Mouse (Mus musculus) 3T3-L1 (cell line): ENCODE measurements around the gene AW549877.

Experiments
- DNase-seq: peaks from one replicate; pipeline ENCODE4 v3.0.0-alpha.2; 2015; ENCODE audit warnings: low read depth, low spot score

AW549877 gene

DNA sequence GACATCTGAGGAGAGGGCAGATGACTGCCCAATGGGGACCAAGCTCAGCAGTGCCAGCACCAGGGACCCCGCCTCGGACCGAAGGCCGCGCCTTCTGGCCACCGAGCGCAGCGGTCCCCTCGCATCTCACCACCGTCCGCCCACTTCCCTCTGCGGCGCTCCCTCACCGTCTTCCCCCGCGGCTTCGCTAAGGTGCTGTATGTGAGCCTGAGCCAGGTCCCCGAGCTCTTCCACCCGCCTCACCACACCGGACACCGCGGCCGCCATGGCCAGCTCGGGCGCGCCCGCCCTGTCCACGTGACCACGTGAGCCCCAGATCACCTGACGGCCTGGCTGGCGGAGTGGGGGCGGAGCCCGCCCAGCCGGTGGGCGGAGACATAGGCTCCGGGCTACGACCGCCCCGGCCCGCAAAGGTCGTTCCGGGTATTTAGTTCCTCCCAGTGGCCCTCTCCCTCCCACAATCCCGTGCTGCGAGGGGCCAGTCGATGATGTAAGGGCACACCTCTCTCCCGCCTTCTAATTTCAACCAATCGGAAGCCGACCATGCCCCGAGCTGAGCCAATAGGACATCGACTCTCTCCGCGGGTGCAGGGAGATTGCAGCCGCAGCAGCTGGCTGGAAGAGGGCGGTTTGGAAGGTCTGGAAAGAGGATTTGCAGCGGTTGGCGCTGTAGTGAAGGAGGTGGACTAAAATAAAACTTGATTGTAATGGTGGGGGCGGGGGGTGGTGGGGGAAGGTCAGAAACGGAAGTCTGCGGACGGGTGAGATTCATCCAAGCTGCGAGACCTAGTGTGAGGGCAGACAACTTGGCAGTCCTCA lies at the start of gene AW549877:
Gene AW549877, minus strand, starts transcription at position 297 of the 819 bp plus-strand sequence.
- peak; percentile 100 for DNase-seq

DNA sequence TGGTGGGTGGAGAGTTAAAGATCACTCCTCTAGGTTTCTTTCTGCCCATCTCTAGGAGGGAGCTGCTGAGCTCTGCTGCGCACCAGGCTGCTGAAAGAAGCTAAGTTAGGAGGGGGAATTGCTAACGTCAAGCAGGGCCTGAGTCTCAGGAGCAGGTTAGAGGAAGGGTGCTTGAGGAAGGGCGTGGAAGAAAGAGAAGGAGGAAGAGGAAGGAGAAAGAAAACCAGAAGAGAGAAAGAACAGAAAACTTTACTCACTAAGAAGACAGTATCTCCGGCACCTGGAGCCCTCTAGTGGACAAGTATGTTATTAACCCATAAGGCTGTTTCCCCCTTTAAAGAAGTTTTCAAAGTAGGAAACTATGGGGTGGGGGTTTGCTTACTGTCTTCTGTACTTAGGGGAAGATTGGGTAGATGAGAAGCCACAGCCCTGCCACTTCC lies 47.5 kb upstream of the AW549877 start:
- peak; percentile 75 for DNase-seq

DNA sequence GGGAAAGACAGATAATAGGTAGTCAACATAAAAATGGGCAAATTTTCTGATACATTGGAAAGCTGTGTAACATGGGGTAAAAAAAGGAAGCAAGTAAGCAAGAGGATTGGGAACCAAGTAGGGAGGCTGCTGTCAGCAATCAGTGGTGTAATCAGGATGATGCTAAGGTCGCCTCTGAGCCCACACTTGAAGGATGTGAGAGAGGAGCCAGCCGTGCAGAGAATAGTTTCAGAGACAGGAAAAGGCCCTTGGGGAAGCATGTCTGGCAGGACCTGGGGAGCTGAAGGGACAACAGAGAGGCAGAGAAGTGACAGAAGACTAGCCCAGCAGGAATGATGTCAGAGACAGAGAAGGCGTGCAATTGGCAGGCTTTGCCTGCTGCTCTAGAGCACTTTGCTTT lies 46.9 kb upstream of the AW549877 start:
- DNase-seq = no peak

DNA sequence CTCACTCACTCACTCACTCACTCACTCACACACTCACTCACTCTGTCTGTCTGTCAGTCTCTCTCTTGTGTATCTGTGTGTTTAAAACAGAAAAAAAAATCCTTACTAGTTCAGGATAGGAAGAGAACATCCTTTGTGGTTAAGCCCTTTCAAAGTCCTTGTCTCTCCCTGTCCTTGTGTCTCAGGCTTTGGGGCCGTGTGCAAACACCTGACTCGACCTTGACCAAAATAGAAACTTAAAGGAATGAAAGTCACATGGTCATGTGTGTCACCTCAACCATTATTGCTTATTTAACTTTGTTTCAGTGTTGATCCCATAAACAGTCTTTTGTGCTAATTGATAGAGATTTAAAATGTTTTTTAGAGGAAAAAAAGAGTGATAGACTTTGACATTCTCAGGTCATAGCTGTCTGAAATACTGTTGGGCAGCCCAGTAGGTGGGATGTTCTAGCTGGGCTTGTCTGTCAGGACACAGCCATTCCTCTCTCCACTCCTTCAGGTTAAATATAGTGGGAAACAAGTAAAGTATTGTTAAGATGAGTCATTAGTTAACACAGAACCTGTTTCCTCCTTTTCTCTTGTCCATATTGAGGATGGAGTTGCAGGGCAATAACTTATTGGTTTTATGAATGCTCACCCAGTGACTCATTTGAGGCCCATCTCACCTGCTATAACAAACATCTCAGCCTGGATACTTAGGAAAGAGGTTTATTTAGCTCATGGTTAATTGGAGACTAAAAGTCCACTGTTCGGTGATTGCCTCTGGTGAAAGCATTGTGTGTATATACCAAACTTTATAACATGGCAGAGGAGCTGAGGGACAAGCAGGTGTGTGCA lies 37.8 kb upstream of the AW549877 start:
- DNase-seq = no peak

GRCm38 (mm10) chr15:4028960-4029359 lies 33.4 kb upstream of the AW549877 start:
- no peak for DNase-seq

GRCm38 (mm10) chr15:4028411-4028700 lies 32.8 kb upstream of the AW549877 start:
- no peak for DNase-seq

- peak; percentile 76 for DNase-seq
Measured at GRCm38 (mm10) chr15:4027671-4028410, 32.3 kb upstream of the AW549877 start.

GRCm38 (mm10) chr15:4026831-4027584 lies 31.5 kb upstream of the AW549877 start:
- peak; percentile 84 for DNase-seq

DNA sequence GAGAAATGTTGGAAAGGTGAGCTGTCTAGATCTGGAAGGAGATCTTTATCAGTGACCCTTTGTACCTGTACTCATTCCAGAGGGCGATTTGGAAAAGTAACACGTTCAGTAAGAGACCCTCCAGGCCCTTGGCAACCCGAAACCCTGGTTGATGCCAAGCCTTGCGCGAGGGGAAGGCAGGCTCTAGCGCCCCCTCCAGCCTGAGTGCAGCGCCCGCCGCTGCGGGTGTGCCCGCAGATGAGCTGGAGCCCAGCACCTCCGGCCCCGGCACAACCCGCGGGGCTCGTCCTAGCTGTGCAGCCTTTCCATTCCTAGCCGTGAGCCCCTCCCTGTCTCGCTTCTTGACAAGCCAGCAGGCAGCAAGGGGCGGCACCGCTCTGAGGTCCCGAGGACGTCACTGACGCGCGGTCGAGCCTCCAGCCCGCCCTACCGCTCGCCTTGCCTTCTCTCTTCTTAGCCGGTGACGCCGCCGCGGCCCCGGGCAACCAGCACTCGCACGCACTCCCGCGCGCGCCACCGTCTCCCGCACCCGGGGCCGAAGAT lies 30.8 kb upstream of the AW549877 start, which contains the start of gene Oxct1:
Gene Oxct1, plus strand, starts transcription at position 153 of the 543 bp plus-strand sequence.
- peak; percentile 95 for DNase-seq

GRCm38 (mm10) chr15:4025508-4025904 lies 30.0 kb upstream of the AW549877 start:
- DNase-seq = no peak

- DNase-seq = peak; percentile 75
Measured at GRCm38 (mm10) chr15:4024726-4025507, 29.4 kb upstream of the AW549877 start.

DNA sequence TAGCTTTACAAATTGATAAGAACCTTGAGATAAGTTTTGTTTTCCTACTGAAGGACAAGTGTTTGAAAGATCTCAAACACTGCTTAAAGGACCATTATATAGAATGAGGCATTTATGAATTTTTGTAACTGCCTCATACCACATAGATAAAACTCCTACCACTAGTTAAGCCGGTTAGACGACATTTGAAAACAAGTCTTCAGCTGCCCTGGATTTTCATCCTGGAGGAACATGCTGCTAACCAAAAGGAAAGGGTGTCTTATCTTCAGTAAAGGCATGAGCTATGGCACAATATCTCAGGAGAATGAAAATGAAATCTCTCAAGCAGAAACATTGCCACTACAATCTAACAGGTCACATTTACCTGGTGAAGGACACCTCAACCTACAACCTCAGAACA lies 28.2 kb upstream of the AW549877 start:
- no peak for DNase-seq

DNA sequence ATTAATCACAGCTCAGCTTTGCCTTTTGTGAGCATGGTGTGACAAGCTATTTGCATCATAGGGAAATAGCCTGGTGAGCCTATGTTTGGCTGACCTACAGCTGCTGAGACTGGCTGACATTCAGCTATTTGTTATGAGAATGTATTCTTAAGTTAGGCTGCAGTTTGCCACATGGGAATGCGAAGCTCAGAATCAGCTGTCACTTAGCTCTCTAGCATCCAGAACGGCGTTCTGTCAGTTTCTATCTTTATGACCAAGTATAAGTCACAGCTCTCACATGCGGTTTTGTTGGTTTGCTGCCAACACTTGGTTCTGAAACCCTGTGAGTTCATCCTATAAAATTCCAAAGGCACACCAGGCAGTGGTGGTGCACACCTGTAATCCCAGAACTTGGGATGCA lies 25.2 kb upstream of the AW549877 start:
- peak; percentile 32 for DNase-seq

GRCm38 (mm10) chr15:4013873-4014272 lies 18.3 kb upstream of the AW549877 start:
- DNase-seq = no peak

DNA sequence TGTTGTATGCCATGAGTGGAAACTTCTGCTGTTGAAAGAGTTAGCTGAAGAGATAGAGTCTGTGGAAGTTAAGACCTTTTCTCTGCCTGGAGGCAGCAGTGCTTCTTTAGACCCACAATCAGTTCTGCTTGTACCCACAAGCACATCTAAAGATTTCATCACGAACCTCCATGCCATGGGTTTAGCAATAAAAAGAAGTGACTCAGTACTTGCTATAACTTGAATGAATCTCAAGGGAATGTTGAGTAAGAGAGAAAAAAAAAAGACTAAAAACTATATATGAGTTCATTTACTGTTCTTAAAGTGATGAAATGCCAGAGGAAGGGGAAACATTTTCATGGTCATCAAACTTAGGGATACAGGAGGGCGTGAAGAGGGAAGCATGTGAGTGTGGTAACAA lies 5.0 kb upstream of the AW549877 start:
- peak; percentile 68 for DNase-seq

- peak; percentile 78 for DNase-seq
Measured at GRCm38 (mm10) chr15:3999144-3999543, 3.6 kb upstream of the AW549877 start.

DNA sequence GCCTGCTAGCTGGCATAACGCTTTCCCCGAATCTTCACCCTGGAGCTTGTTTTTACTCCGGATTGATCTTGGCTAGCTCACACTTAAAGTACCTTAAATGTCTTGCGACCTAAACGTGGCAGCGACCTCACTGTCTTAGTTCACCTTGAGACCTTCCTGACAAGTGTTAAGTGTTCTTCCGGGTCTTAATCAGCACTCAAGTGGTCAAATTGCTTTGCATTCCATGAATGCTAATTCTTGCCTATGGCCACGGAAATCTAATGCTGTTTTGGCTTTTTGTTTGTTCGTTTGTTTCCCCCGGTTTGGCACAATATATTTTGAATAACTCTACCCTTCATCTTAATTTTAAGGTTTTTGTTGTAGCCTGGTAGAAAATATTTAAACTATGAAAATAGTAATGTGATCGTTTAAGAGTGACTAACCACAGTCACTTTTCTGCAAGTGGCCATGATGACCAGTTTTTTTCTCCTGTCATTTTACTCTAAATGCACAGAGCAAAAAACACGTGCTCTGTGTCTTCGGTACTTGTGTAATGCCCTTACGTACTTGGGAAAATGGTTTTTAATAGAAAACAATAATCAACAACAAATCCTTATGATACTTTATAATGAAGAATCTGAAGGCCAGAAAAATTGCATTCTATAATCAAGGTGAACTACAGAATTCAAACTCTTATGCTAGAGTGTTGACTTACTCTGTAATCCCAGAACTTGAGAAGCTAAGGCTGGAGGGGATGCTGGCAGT lies 895 bp upstream of the AW549877 start:
- no peak for DNase-seq

GRCm38 (mm10) chr15:3994852-3995447 lies 594 bp downstream of the AW549877 start:
- peak; percentile 69 for DNase-seq

GRCm38 (mm10) chr15:3987981-3988380 lies 7.6 kb downstream of the AW549877 start:
- peak; percentile 79 for DNase-seq
